Mouse (Mus musculus): ENCODE data around the gene Tiam1. TPM values are rescaled to one million over a fixed set of nuclear protein-coding genes. Genes with fewer than 3 reads are reported as not detected.

Gene Tiam1
- total RNA-seq, 2 experiments from 2014 or later: 68.6 to 76.1 TPM

DNA sequence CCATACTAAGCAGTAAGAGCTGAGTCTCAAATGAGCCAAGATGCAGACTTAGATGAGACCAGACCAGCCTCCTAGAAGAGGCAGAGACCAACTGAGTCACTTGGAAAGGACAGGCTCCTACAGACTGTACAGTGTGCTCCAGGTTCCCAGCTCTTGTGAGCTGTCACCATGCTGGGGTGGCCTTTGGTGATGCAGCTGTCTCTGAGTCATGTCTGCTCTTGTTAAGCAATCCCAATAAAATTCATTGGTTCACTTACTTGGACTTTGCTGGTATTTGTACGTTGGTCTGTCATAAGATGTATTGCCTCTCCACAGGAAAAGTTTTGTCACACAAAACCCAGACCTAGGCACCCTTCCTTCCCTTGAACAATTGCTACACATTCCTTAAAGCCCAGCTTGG lies 1.7 kb upstream of the Tiam1 start:
- ATAC-seq (replicated peaks; ENCODE audit: poor library complexity, severe bottlenecking): peak; percentile 45

DNA sequence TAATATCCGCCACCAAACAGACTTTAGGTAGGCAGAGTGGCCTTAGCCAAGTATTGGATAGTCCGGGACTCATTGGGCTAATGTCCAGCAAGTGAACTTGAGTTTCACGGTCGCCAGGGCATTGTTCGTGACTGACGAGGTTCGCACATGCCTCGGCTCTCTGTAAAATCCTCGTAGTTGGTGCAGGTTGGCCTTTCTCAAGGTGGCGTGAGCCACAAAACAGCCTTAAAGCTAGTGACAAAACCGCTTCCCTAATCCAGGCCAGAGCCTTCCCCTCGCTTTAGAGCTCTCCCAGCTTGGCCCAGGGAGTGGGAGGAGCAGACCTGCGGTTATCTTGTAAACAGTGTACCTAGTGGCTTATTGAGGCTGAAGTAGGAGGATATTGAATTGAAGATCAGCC lies 972 bp upstream of the Tiam1 start:
- 0 out of 2 replicates have a peak, but pooled peaks have one; percentile 2 for ATAC-seq (replicated peaks; ENCODE audit: poor library complexity, severe bottlenecking)

DNA sequence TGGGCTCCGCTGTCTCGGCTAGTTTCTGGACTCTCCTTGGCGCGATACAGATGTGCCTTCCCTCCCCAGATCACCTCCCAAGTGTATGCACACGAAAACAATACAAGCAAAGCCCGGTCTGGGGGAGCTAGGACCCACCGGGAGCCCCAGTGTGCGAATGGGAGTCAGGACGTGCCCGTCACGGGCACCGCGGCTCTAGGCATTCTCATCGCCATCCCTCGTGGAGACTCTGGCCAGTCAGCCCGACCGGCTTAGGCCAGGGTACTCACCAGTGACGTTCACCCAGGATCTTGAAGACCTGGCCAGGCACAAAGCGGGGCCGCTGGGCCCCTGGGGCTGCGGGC lies 181 bp downstream of the Tiam1 start:
- ATAC-seq (replicated peaks; ENCODE audit: poor library complexity, severe bottlenecking): no peak

DNA sequence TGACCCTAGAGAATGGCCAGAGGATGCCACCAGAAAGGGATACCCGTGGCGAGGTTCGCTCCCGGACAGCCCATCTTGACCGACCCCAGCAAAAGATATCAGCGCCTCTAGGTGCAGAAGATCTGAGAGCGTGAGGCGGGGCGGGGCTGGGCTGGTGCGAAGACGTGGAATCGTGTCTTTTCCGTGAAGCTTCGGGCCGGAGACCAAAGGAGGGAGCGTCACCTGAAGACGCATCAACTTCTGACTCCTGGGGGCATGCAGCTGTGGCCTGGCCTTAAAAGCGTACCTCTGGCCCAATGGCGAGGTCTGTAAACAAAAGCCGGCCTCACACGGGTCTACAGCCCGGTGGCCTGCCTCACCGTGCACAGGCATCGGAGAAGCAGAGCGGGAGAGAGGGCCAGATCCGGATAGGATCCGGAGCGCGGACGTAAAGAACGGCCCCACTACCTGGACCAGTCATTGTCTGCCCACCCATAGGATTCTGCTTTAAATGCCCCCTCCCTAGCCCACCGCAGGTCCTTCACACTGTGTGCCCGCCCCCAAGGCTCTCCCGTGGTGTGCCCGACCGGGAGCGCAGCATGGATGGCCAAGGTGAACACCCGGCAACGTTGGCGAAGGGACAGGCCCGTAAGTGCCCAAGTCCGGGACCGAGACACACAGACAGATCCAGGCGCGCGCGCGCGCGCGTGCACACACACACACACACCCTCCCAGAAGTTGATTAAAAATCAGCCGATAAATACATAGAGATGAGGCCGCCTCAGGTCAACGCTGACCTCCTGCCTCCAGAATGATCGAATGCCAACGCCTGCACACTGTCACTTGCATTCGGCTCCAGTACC lies 774 bp downstream of the Tiam1 start:
- ATAC-seq (replicated peaks; ENCODE audit: poor library complexity, severe bottlenecking): no peak

GRCm38 (mm10) chr16:90142247-90142573 lies 1.4 kb downstream of the Tiam1 start:
- ATAC-seq (replicated peaks; ENCODE audit: poor library complexity, severe bottlenecking): no peak

GRCm38 (mm10) chr16:90141556-90141955 lies 2.0 kb downstream of the Tiam1 start:
- no peak for ATAC-seq (replicated peaks; ENCODE audit: poor library complexity, severe bottlenecking)

DNA sequence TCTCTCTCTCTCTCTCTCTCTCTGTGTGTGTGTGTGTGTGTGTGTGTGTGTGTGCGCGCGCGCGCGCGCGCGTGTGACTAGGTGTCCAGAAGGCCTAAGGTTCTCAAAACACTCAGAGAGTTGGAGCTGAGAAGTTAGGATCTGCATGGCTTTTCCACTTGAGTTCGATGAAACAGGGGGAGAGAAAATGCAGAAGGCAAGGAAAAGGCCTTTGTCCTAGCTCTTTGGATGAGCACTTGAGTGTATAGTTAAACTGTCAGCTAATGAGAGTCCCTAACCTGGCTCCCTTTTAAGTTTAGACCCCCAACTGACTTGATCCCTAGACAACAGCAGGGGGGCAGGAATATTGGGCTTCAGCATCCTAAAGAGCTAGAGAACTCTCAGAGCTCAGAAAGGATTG lies 3.0 kb downstream of the Tiam1 start:
- ATAC-seq (replicated peaks; ENCODE audit: poor library complexity, severe bottlenecking): no peak

DNA sequence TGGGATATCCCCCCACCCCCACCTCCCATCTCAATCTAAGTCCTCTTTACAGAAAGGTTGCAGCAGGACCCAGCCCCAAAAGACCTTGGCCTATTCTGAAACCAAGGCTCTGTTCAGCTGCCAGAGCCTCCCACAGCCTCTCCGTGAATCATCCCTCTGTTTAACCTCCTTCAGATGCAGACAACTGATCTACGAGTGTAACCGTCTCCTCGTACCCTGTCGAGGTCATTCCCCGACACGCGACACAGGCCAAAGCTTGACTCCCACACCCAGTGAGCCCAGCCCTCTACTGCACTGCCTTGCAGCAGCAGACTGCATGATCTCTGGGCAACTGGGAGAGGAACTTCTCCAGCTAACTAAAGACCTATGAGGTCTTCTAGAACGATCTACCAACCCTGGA lies 3.9 kb downstream of the Tiam1 start:
- ATAC-seq (replicated peaks; ENCODE audit: poor library complexity, severe bottlenecking): no peak

GRCm38 (mm10) chr16:90138151-90138550 lies 5.4 kb downstream of the Tiam1 start:
- ATAC-seq (replicated peaks; ENCODE audit: poor library complexity, severe bottlenecking): peak; percentile 52

GRCm38 (mm10) chr16:90137175-90137574 lies 6.4 kb downstream of the Tiam1 start:
- peak; percentile 62 for ATAC-seq (replicated peaks; ENCODE audit: poor library complexity, severe bottlenecking)

- no peak for ATAC-seq (replicated peaks; ENCODE audit: poor library complexity, severe bottlenecking)
Measured at GRCm38 (mm10) chr16:90135580-90135979, 8.0 kb downstream of the Tiam1 start.

- ATAC-seq (replicated peaks; ENCODE audit: poor library complexity, severe bottlenecking): no peak
Measured at GRCm38 (mm10) chr16:90134351-90134750, 9.2 kb downstream of the Tiam1 start.

GRCm38 (mm10) chr16:90132816-90133215 lies 10.8 kb downstream of the Tiam1 start:
- ATAC-seq (replicated peaks; ENCODE audit: poor library complexity, severe bottlenecking): no peak

DNA sequence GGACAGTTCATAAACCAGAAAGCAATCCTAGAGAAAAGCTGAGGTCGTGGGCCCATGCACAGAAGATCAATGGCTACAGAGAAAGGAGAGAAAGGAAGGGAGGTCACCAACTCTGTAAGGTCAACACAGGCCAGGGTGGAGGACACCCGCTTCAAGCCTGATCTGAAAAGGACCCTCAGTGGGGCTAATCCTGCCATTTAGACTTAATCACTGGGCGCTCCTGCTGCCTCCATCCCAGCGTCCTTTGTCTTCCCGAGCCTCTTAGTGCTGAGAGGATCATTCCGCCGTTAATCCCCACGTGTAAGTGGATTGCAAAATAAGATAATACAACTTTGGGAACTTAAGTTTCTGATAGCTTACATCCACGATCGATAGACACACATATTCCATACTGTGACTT lies 11.2 kb downstream of the Tiam1 start:
- ATAC-seq (replicated peaks; ENCODE audit: poor library complexity, severe bottlenecking): no peak

GRCm38 (mm10) chr16:90128817-90129587 lies 14.6 kb downstream of the Tiam1 start:
- ATAC-seq (replicated peaks; ENCODE audit: poor library complexity, severe bottlenecking): no peak

- no peak for ATAC-seq (replicated peaks; ENCODE audit: poor library complexity, severe bottlenecking)
Measured at GRCm38 (mm10) chr16:90128361-90128760, 15.2 kb downstream of the Tiam1 start.

- ATAC-seq (replicated peaks; ENCODE audit: poor library complexity, severe bottlenecking): no peak
Measured at GRCm38 (mm10) chr16:90125318-90126314, 18.0 kb downstream of the Tiam1 start.

GRCm38 (mm10) chr16:90123091-90123490 lies 20.5 kb downstream of the Tiam1 start:
- ATAC-seq (replicated peaks; ENCODE audit: poor library complexity, severe bottlenecking): no peak

- no peak for ATAC-seq (replicated peaks; ENCODE audit: poor library complexity, severe bottlenecking)
Measured at GRCm38 (mm10) chr16:90122439-90122838, 21.1 kb downstream of the Tiam1 start.

DNA sequence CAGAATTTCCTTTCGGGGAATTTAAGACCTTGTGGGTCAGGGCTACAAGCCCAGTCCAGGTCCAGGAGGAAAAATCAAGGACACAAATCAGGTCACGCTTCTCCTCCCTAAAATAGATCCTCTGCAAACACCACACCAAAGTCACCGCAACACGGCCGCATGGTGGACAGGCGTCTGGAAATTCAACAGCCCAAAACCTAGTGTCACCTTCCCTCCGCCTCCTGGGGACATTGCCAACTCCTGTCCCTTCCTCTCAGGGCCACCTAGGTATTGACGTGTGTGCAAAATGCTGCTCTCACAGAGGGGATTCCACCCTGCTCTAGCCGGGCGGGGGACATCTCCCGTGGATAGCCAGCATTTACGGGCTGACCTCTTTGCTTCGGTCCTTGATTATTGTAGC lies 21.8 kb downstream of the Tiam1 start:
- no peak for ATAC-seq (replicated peaks; ENCODE audit: poor library complexity, severe bottlenecking)

DNA sequence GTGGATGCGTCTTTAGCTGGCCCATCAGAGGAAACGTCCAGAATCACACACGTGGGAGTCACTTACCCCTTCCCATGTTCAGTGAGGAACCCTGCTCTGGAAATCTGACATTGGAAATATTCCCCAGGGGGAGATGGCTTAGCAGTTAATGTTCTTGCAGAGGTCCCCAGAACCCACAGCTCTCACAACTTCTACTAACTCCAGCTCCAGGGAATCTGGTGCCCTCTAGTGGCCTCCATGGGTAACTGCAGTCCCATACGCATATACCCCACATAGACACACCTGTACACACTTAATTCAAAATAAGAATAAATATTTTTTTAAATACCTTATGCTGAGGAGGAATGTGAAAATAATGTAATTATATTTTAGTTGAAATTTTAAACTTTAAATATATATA lies 23.6 kb downstream of the Tiam1 start:
- ATAC-seq (replicated peaks; ENCODE audit: poor library complexity, severe bottlenecking): peak; percentile 50; the same call in 1 of the 2 replicates

Measured in granulocyte monocyte progenitor cell, adult 5-6 weeks (primary cell).